Mouse (Mus musculus): ENCODE measurements around the gene Pctp. TPM values are rescaled to one million over a fixed set of nuclear protein-coding genes. Genes with fewer than 3 reads are reported as not detected.
A peak's percentile ranks its signal among the peaks of the same experiment; 100 is the strongest.

Pctp gene
- polyA plus RNA-seq, 1 experiment from 2014 or later: 6.3 TPM

DNA sequence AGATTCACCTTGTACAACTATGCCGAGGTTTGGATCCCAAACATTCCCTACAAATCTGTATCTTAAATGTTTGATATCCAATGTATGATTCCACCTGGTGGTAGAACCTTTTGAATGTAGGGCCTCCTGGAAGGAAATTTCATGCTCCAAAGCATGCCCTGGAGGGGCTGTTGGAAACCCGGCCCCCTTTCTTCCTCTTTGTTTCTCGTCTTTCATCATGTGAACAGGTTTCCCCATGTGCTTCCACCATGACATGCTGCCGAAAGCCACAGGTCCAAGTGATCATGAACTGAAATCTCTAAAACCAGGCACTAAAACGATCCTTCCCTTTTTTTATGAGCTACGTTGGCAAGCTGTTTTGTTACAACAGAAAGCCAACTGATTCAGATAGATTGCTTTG lies 11.0 kb upstream of the Pctp start:
- H3K4me3 ChIP-seq (ENCODE audit: control insufficient read depth in 1 of 2, insufficient read depth in 1 of 2, low read depth in 1 of 2, low read length in 2 of 2): no peak overlapping the region
- H3K4me2 ChIP-seq (ENCODE audit: low read length): no peak overlapping the region
- no peak for ATAC-seq (ENCODE audit: insufficient number of reproducible peaks, insufficient read depth, low FRiP score, low read depth)
- no peak overlapping the region for H3K27ac ChIP-seq (replicated peaks in 1 of 2; ENCODE audit: control insufficient read depth in 1 of 2, insufficient read depth in 1 of 2, low read depth in 2 of 2, low read length in 2 of 2)
- WGBS: 85% methylated on average over 6 of the region's 6 CpGs
- H3K27me3 ChIP-seq (ENCODE audit: control insufficient read depth, insufficient read depth, low read length): no peaks in the 10 kb centered on the region
- no peak overlapping the region for H3K9ac ChIP-seq (ENCODE audit: low read length)
- no peaks in the 10 kb centered on the region for H3K4me1 ChIP-seq (ENCODE audit: control insufficient read depth in 2 of 2, insufficient read depth in 2 of 2, low read length in 2 of 2)
- H3K9me3 ChIP-seq (ENCODE audit: control insufficient read depth, low read length): no peaks in the 10 kb centered on the region
- no peaks in the 10 kb centered on the region for H3K36me3 ChIP-seq (ENCODE audit: control insufficient read depth, insufficient read depth, low read length)

- Histone ChIP-seq H3K9me3 (ENCODE audit: control insufficient read depth, low read length) (no peaks in the 10 kb centered on the region), H3K4me1 (ENCODE audit: control insufficient read depth in 2 of 2, insufficient read depth in 2 of 2, low read length in 2 of 2) (no peaks in the 10 kb centered on the region), H3K36me3 (ENCODE audit: control insufficient read depth, insufficient read depth, low read length) (no peaks in the 10 kb centered on the region), H3K9ac (ENCODE audit: low read length) (no peak overlapping the region), H3K4me2 (ENCODE audit: low read length) (no peak overlapping the region), H3K27me3 (ENCODE audit: control insufficient read depth, insufficient read depth, low read length) (no peaks in the 10 kb centered on the region), H3K4me3 (ENCODE audit: control insufficient read depth in 1 of 2, insufficient read depth in 1 of 2, low read depth in 1 of 2, low read length in 2 of 2) (no peak overlapping the region), H3K27ac (replicated peaks in 1 of 2; ENCODE audit: control insufficient read depth in 1 of 2, insufficient read depth in 1 of 2, low read depth in 2 of 2, low read length in 2 of 2) (no peak overlapping the region)
- no peak for ATAC-seq (ENCODE audit: insufficient number of reproducible peaks, insufficient read depth, low FRiP score, low read depth)
- WGBS: 44% methylated on average over 7 of the region's 7 CpGs
Measured at GRCm38 (mm10) chr11:90007791-90008531, 5.3 kb upstream of the Pctp start.

- H3K4me1 ChIP-seq (ENCODE audit: control insufficient read depth in 2 of 2, insufficient read depth in 2 of 2, low read length in 2 of 2): peaks cover 0 to 3% of the 10 kb centered on the region in 2 experiments; a peak in 1 of 4 replicates
- H3K27ac ChIP-seq (replicated peaks in 1 of 2; ENCODE audit: control insufficient read depth in 1 of 2, insufficient read depth in 1 of 2, low read depth in 2 of 2, low read length in 2 of 2): no peak overlapping the region
- no peaks in the 10 kb centered on the region for H3K27me3 ChIP-seq (ENCODE audit: control insufficient read depth, insufficient read depth, low read length)
- H3K4me2 ChIP-seq (ENCODE audit: low read length): no peak overlapping the region
- no peaks in the 10 kb centered on the region for H3K36me3 ChIP-seq (ENCODE audit: control insufficient read depth, insufficient read depth, low read length)
- no peak overlapping the region for H3K9ac ChIP-seq (ENCODE audit: low read length)
- no peak for ATAC-seq (ENCODE audit: insufficient number of reproducible peaks, insufficient read depth, low FRiP score, low read depth)
- WGBS: 32% methylated on average over 4 of the region's 4 CpGs
- H3K4me3 ChIP-seq (ENCODE audit: control insufficient read depth in 1 of 2, insufficient read depth in 1 of 2, low read depth in 1 of 2, low read length in 2 of 2): no peak overlapping the region
- no peaks in the 10 kb centered on the region for H3K9me3 ChIP-seq (ENCODE audit: control insufficient read depth, low read length)
Measured at GRCm38 (mm10) chr11:90006111-90006510, 3.4 kb upstream of the Pctp start.

DNA sequence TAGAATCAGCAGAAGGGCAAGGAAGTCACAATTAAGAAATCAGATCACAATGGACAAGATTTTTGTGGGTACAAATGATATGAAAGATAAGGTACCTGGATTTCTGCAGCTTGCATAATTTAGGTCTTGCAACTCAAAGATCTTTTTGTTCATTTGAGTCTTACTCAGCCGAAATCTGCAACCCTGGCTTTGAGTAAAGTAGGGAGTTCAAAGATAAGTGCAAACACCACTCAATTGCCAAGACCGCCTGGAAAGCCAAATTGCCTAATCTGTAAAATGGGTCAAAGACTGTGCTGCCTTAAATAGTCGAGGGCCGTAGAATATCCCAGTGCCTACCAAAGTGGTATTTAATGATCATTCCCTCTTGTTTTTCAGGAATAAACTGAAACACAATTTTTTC lies 692 bp upstream of the Pctp start:
- H3K36me3 ChIP-seq (ENCODE audit: control insufficient read depth, insufficient read depth, low read length): no peaks in the 10 kb centered on the region
- 81% methylated on average over 4 of the region's 4 CpGs for WGBS
- H3K4me2 ChIP-seq (ENCODE audit: low read length): peak overlapping the region; percentile 82
- no peak for ATAC-seq (ENCODE audit: insufficient number of reproducible peaks, insufficient read depth, low FRiP score, low read depth)
- H3K9me3 ChIP-seq (ENCODE audit: control insufficient read depth, low read length): no peaks in the 10 kb centered on the region
- no peak overlapping the region for H3K4me3 ChIP-seq (ENCODE audit: control insufficient read depth in 1 of 2, insufficient read depth in 1 of 2, low read depth in 1 of 2, low read length in 2 of 2)
- no peak overlapping the region for H3K27ac ChIP-seq (replicated peaks in 1 of 2; ENCODE audit: control insufficient read depth in 1 of 2, insufficient read depth in 1 of 2, low read depth in 2 of 2, low read length in 2 of 2)
- H3K4me1 ChIP-seq (ENCODE audit: control insufficient read depth in 2 of 2, insufficient read depth in 2 of 2, low read length in 2 of 2): peaks cover 0 to 3% of the 10 kb centered on the region in 2 experiments; a peak in 1 of 4 replicates
- H3K9ac ChIP-seq (ENCODE audit: low read length): no peak overlapping the region
- no peaks in the 10 kb centered on the region for H3K27me3 ChIP-seq (ENCODE audit: control insufficient read depth, insufficient read depth, low read length)

- H3K9ac ChIP-seq (ENCODE audit: low read length): peak overlapping the region; percentile 79; the same call in 1 of the 2 replicates
- ATAC-seq (ENCODE audit: insufficient number of reproducible peaks, insufficient read depth, low FRiP score, low read depth): no peak
- WGBS: 9% methylated on average over 8 of the region's 8 CpGs
- H3K4me2 ChIP-seq (ENCODE audit: low read length): peak overlapping the region; percentile 82
- H3K4me3 ChIP-seq (ENCODE audit: control insufficient read depth in 1 of 2, insufficient read depth in 1 of 2, low read depth in 1 of 2, low read length in 2 of 2): peak overlapping the region; percentile 49 to 60
- H3K4me1 ChIP-seq (ENCODE audit: control insufficient read depth in 2 of 2, insufficient read depth in 2 of 2, low read length in 2 of 2): peaks cover 0 to 3% of the 10 kb centered on the region in 2 experiments; a peak in 1 of 4 replicates
- no peaks in the 10 kb centered on the region for H3K27me3 ChIP-seq (ENCODE audit: control insufficient read depth, insufficient read depth, low read length)
- no peaks in the 10 kb centered on the region for H3K36me3 ChIP-seq (ENCODE audit: control insufficient read depth, insufficient read depth, low read length)
- no peak overlapping the region for H3K27ac ChIP-seq (replicated peaks in 1 of 2; ENCODE audit: control insufficient read depth in 1 of 2, insufficient read depth in 1 of 2, low read depth in 2 of 2, low read length in 2 of 2)
- no peaks in the 10 kb centered on the region for H3K9me3 ChIP-seq (ENCODE audit: control insufficient read depth, low read length)
Measured at GRCm38 (mm10) chr11:90002987-90003348, 274 bp upstream of the Pctp start.

DNA sequence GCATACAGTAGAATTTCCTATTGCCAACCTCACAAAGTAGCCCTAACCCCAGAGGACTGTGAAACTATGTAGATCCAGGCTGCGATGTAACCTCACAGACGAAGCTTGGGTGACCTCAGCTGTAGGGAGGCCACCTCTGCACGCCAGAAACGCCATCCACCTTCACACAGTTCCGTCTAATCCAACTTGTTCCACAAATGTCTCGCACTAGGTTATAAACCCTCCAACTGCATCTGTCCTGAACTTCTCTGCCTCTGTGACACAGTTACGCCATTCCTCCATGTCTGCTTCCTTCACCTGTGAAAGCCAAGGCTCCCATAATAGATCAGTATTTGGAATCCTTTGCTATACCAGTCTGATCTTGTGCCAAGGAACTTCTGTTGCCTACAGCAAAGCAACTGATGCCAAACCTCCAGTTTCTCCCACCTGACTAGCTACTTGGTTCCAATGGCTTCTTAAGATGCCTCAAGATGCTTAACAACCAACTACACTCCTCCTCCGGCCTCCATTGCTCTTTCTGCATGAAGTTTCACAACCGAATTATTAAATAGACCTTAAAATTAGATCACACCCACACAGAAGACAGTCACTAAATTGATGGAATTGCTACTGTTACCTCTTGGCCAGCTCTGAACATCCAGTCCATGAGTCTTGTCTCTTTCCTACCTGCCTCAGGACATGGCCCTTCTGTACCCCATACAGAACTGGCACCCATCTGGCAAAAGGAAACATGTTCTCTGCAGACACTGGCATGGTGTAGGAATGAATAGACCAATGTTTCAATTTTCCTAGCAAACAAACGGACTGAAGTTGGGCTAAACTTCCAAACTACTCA lies 1.1 kb downstream of the Pctp start:
- ATAC-seq (ENCODE audit: insufficient number of reproducible peaks, insufficient read depth, low FRiP score, low read depth): no peak
- peak overlapping the region; percentile 82 for H3K4me2 ChIP-seq (ENCODE audit: low read length)
- peaks cover 0 to 3% of the 10 kb centered on the region in 2 experiments; a peak in 1 of 4 replicates for H3K4me1 ChIP-seq (ENCODE audit: control insufficient read depth in 2 of 2, insufficient read depth in 2 of 2, low read length in 2 of 2)
- no peaks in the 10 kb centered on the region for H3K9me3 ChIP-seq (ENCODE audit: control insufficient read depth, low read length)
- H3K27me3 ChIP-seq (ENCODE audit: control insufficient read depth, insufficient read depth, low read length): no peaks in the 10 kb centered on the region
- peak overlapping the region; percentile 79 for H3K9ac ChIP-seq (ENCODE audit: low read length)
- no peak overlapping the region for H3K27ac ChIP-seq (replicated peaks in 1 of 2; ENCODE audit: control insufficient read depth in 1 of 2, insufficient read depth in 1 of 2, low read depth in 2 of 2, low read length in 2 of 2)
- 87% methylated on average over 10 of the region's 10 CpGs for WGBS
- peak overlapping the region; percentile 49 to 60; a peak in 3 of 4 replicates for H3K4me3 ChIP-seq (ENCODE audit: control insufficient read depth in 1 of 2, insufficient read depth in 1 of 2, low read depth in 1 of 2, low read length in 2 of 2)
- no peaks in the 10 kb centered on the region for H3K36me3 ChIP-seq (ENCODE audit: control insufficient read depth, insufficient read depth, low read length)

- 80% methylated on average over 4 of the region's 4 CpGs for WGBS
- ATAC-seq (ENCODE audit: insufficient number of reproducible peaks, insufficient read depth, low FRiP score, low read depth): no peak
Measured at GRCm38 (mm10) chr11:90000666-90001065, 2.0 kb downstream of the Pctp start.

More at GRCm38 (mm10) chr11:90000666-90001065, 2.0 kb downstream of the Pctp start:
- no peak overlapping the region for H3K9ac ChIP-seq (ENCODE audit: low read length)
- H3K36me3 ChIP-seq (ENCODE audit: control insufficient read depth, insufficient read depth, low read length): no peaks in the 10 kb centered on the region
- peaks cover 0 to 3% of the 10 kb centered on the region in 2 experiments; a peak in 1 of 4 replicates for H3K4me1 ChIP-seq (ENCODE audit: control insufficient read depth in 2 of 2, insufficient read depth in 2 of 2, low read length in 2 of 2)
- H3K9me3 ChIP-seq (ENCODE audit: control insufficient read depth, low read length): no peaks in the 10 kb centered on the region
- H3K4me2 ChIP-seq (ENCODE audit: low read length): no peak overlapping the region
- no peak overlapping the region for H3K4me3 ChIP-seq (ENCODE audit: control insufficient read depth in 1 of 2, insufficient read depth in 1 of 2, low read depth in 1 of 2, low read length in 2 of 2)
- no peak overlapping the region for H3K27ac ChIP-seq (replicated peaks in 1 of 2; ENCODE audit: control insufficient read depth in 1 of 2, insufficient read depth in 1 of 2, low read depth in 2 of 2, low read length in 2 of 2)
- no peaks in the 10 kb centered on the region for H3K27me3 ChIP-seq (ENCODE audit: control insufficient read depth, insufficient read depth, low read length)

All from heart, embryonic 14.5 days (tissue).